Mouse (Mus musculus) ES-E14 (cell line): ENCODE measurements at regions not wholly inside any gene's neighbourhood (a gene's known extent, or its start where the extent isn't known, plus 50 kb on each side); places are given as distances from the start of the nearest gene placed in this dataset.

Source experiments
- CHD2 ChIP-seq: IDR thresholded peaks from 2 replicates; pipeline ENCODE4 v1.6.1; 2014; ENCODE audit warnings: mild to moderate bottlenecking, low read depth, low read length, inconsistent platforms
- HCFC1 ChIP-seq: IDR thresholded peaks from 2 replicates; pipeline ENCODE4 v1.6.1; 2012; ENCODE audit warnings: low read length, inconsistent platforms, borderline replicate concordance; ENCODE audit not compliant: insufficient read depth
- MAFK ChIP-seq: IDR thresholded peaks from 2 replicates; pipeline ENCODE4 v1.6.1; 2014; ENCODE audit warnings: mild to moderate bottlenecking, low read depth, low read length, inconsistent platforms; ENCODE audit not compliant: insufficient read depth
- ZC3H11A ChIP-seq: IDR thresholded peaks from 2 replicates; pipeline ENCODE4 v1.6.1; 2012; ENCODE audit warnings: low read depth, mild to moderate bottlenecking, inconsistent platforms, low read length, borderline replicate concordance
- ZNF384 ChIP-seq: IDR thresholded peaks from 2 replicates; pipeline ENCODE4 v1.6.1; 2012; ENCODE audit warnings: low read depth, low read length, inconsistent platforms

- TF ChIP-seq MAFK (no peak), ZC3H11A (no peak), ZNF384 (no peak), CHD2 (no peak), HCFC1 (no peak)
Measured at GRCm38 (mm10) chr6:94875065-94875464, 175.1 kb upstream of the Lrig1 start.
